Mouse (Mus musculus): ENCODE measurements around the gene Rtl5. TPM values are rescaled to one million over a fixed set of nuclear protein-coding genes. Genes with fewer than 3 reads are reported as not detected.
A peak's percentile ranks its signal among the peaks of the same experiment; 100 is the strongest.

Rtl5 gene
- polyA plus RNA-seq, 1 experiment from 2014 or later, result 4.6 TPM

- no peak overlapping the region for H3K4me2 ChIP-seq (ENCODE audit: low read depth, low read length, severe bottlenecking)
- H3K9ac ChIP-seq (ENCODE audit: low read length), result no peak overlapping the region
- ATAC-seq (replicated peaks; ENCODE audit: low FRiP score), result no peak
- no peak overlapping the region for H3K27ac ChIP-seq (ENCODE audit: low read depth, low read length)
- H3K4me1 ChIP-seq (replicated peaks; ENCODE audit: control insufficient read depth, insufficient read depth, low read length), result peaks cover 5% of the 10 kb centered on the region; the same call in 1 of the 2 replicates
- no peaks in the 10 kb centered on the region for H3K36me3 ChIP-seq (ENCODE audit: control insufficient read depth, insufficient read depth, low read length)
- 83% methylated on average over 8 of the region's 8 CpGs for WGBS
- H3K4me3 ChIP-seq (ENCODE audit: low read depth, low read length), result no peak overlapping the region
- DNase-seq (ENCODE audit: low spot score), result no peak
- H3K27me3 ChIP-seq (ENCODE audit: control insufficient read depth, insufficient read depth, low read length), result no peaks in the 10 kb centered on the region; the same call in none of the 2 replicates
- H3K9me3 ChIP-seq (ENCODE audit: control insufficient read depth, low read length), result no peaks in the 10 kb centered on the region
These were observed 14.8 kb upstream of the Rtl5 start for GRCm38 (mm10) chrX:102085798-102086443.

- peak overlapping the region; percentile 86 for H3K27ac ChIP-seq (ENCODE audit: low read depth, low read length)
- H3K36me3 ChIP-seq (ENCODE audit: control insufficient read depth, insufficient read depth, low read length), result no peaks in the 10 kb centered on the region
- no peaks in the 10 kb centered on the region for H3K9me3 ChIP-seq (ENCODE audit: control insufficient read depth, low read length)
- H3K4me3 ChIP-seq (ENCODE audit: low read depth, low read length), result no peak overlapping the region
- H3K27me3 ChIP-seq (ENCODE audit: control insufficient read depth, insufficient read depth, low read length), result no peaks in the 10 kb centered on the region; the same call in 1 of the 2 replicates
- peaks cover 5% of the 10 kb centered on the region; the same call in 1 of the 2 replicates for H3K4me1 ChIP-seq (replicated peaks; ENCODE audit: control insufficient read depth, insufficient read depth, low read length)
- peak overlapping the region; percentile 33; the same call in 1 of the 2 replicates for H3K4me2 ChIP-seq (ENCODE audit: low read depth, low read length, severe bottlenecking)
- DNase-seq (ENCODE audit: low spot score), result no peak
- H3K9ac ChIP-seq (ENCODE audit: low read length), result peak overlapping the region; percentile 12; the same call in 1 of the 2 replicates
- WGBS, result 34% methylated on average over 5 of the region's 5 CpGs
- 0 out of 2 replicates have a peak, but pooled peaks have one; percentile 6 for ATAC-seq (replicated peaks; ENCODE audit: low FRiP score)
These were observed 11.2 kb upstream of the Rtl5 start for GRCm38 (mm10) chrX:102082340-102082739.

GRCm38 (mm10) chrX:102081573-102082279 lies 10.6 kb upstream of the Rtl5 start:
- peak; percentile 94 for ATAC-seq (replicated peaks; ENCODE audit: low FRiP score)
- H3K9ac ChIP-seq (ENCODE audit: low read length), result peak overlapping the region; percentile 12; the same call in 1 of the 2 replicates
- H3K4me3 ChIP-seq (ENCODE audit: low read depth, low read length), result no peak overlapping the region
- no peaks in the 10 kb centered on the region for H3K36me3 ChIP-seq (ENCODE audit: control insufficient read depth, insufficient read depth, low read length)
- 30% methylated on average over 7 of the region's 7 CpGs for WGBS
- H3K4me2 ChIP-seq (ENCODE audit: low read depth, low read length, severe bottlenecking), result peak overlapping the region; percentile 33; the same call in 1 of the 2 replicates
- H3K4me1 ChIP-seq (replicated peaks; ENCODE audit: control insufficient read depth, insufficient read depth, low read length), result peaks cover 5% of the 10 kb centered on the region; the same call in 1 of the 2 replicates
- peak; percentile 76 for DNase-seq (ENCODE audit: low spot score)
- peak overlapping the region; percentile 86 for H3K27ac ChIP-seq (ENCODE audit: low read depth, low read length)
- H3K9me3 ChIP-seq (ENCODE audit: control insufficient read depth, low read length), result no peaks in the 10 kb centered on the region
- H3K27me3 ChIP-seq (ENCODE audit: control insufficient read depth, insufficient read depth, low read length), result no peaks in the 10 kb centered on the region; the same call in 1 of the 2 replicates

GRCm38 (mm10) chrX:102081076-102081475 lies 10.0 kb upstream of the Rtl5 start:
- no peak overlapping the region; the same call in 1 of the 2 replicates for H3K4me2 ChIP-seq (ENCODE audit: low read depth, low read length, severe bottlenecking)
- 48% methylated on average over 10 of the region's 10 CpGs for WGBS
- H3K4me3 ChIP-seq (ENCODE audit: low read depth, low read length), result no peak overlapping the region
- H3K36me3 ChIP-seq (ENCODE audit: control insufficient read depth, insufficient read depth, low read length), result no peaks in the 10 kb centered on the region
- peaks cover 5% of the 10 kb centered on the region; the same call in 1 of the 2 replicates for H3K4me1 ChIP-seq (replicated peaks; ENCODE audit: control insufficient read depth, insufficient read depth, low read length)
- no peak for DNase-seq (ENCODE audit: low spot score)
- peak overlapping the region; percentile 86 for H3K27ac ChIP-seq (ENCODE audit: low read depth, low read length)
- H3K9me3 ChIP-seq (ENCODE audit: control insufficient read depth, low read length), result no peaks in the 10 kb centered on the region
- no peaks in the 10 kb centered on the region; the same call in 1 of the 2 replicates for H3K27me3 ChIP-seq (ENCODE audit: control insufficient read depth, insufficient read depth, low read length)
- no peak; the same call in 1 of the 2 replicates for ATAC-seq (replicated peaks; ENCODE audit: low FRiP score)
- H3K9ac ChIP-seq (ENCODE audit: low read length), result no peak overlapping the region

- Histone ChIP-seq H3K4me2 (ENCODE audit: low read depth, low read length, severe bottlenecking) (no peak overlapping the region), H3K27me3 (ENCODE audit: control insufficient read depth, insufficient read depth, low read length) (no peaks in the 10 kb centered on the region; the same call in 1 of the 2 replicates), H3K4me3 (ENCODE audit: low read depth, low read length) (no peak overlapping the region), H3K4me1 (replicated peaks; ENCODE audit: control insufficient read depth, insufficient read depth, low read length) (no peaks in the 10 kb centered on the region; the same call in 1 of the 2 replicates), H3K27ac (ENCODE audit: low read depth, low read length) (no peak overlapping the region), H3K9me3 (ENCODE audit: control insufficient read depth, low read length) (no peaks in the 10 kb centered on the region), H3K36me3 (ENCODE audit: control insufficient read depth, insufficient read depth, low read length) (no peaks in the 10 kb centered on the region), H3K9ac (ENCODE audit: low read length) (no peak overlapping the region)
- 88% methylated on average over 7 of the region's 7 CpGs for WGBS
- ATAC-seq (replicated peaks; ENCODE audit: low FRiP score) (no peak), DNase-seq (ENCODE audit: low spot score) (no peak)
These were observed 6.0 kb upstream of the Rtl5 start for GRCm38 (mm10) chrX:102076886-102077765.

GRCm38 (mm10) chrX:102075158-102075557 lies 4.1 kb upstream of the Rtl5 start:
- Histone ChIP-seq H3K4me3 (ENCODE audit: low read depth, low read length) (no peak overlapping the region), H3K4me2 (ENCODE audit: low read depth, low read length, severe bottlenecking) (no peak overlapping the region), H3K27me3 (ENCODE audit: control insufficient read depth, insufficient read depth, low read length) (no peaks in the 10 kb centered on the region; the same call in 1 of the 2 replicates), H3K4me1 (replicated peaks; ENCODE audit: control insufficient read depth, insufficient read depth, low read length) (no peaks in the 10 kb centered on the region), H3K36me3 (ENCODE audit: control insufficient read depth, insufficient read depth, low read length) (no peaks in the 10 kb centered on the region), H3K27ac (ENCODE audit: low read depth, low read length) (no peak overlapping the region), H3K9me3 (ENCODE audit: control insufficient read depth, low read length) (no peaks in the 10 kb centered on the region), H3K9ac (ENCODE audit: low read length) (no peak overlapping the region)
- ATAC-seq (replicated peaks; ENCODE audit: low FRiP score) (no peak), DNase-seq (ENCODE audit: low spot score) (no peak)
- 79% methylated on average over 4 of the region's 4 CpGs for WGBS

- H3K9me3 ChIP-seq (ENCODE audit: control insufficient read depth, low read length), result no peaks in the 10 kb centered on the region
- H3K4me1 ChIP-seq (replicated peaks; ENCODE audit: control insufficient read depth, insufficient read depth, low read length), result no peaks in the 10 kb centered on the region
- H3K27ac ChIP-seq (ENCODE audit: low read depth, low read length), result no peak overlapping the region
- no peak for ATAC-seq (replicated peaks; ENCODE audit: low FRiP score)
- H3K4me2 ChIP-seq (ENCODE audit: low read depth, low read length, severe bottlenecking), result no peak overlapping the region
- WGBS, result 72% methylated on average over 5 of the region's 5 CpGs
- H3K27me3 ChIP-seq (ENCODE audit: control insufficient read depth, insufficient read depth, low read length), result no peaks in the 10 kb centered on the region; the same call in 1 of the 2 replicates
- H3K36me3 ChIP-seq (ENCODE audit: control insufficient read depth, insufficient read depth, low read length), result no peaks in the 10 kb centered on the region
- no peak for DNase-seq (ENCODE audit: low spot score)
- no peak overlapping the region for H3K4me3 ChIP-seq (ENCODE audit: low read depth, low read length)
- no peak overlapping the region for H3K9ac ChIP-seq (ENCODE audit: low read length)
These were observed 3.3 kb upstream of the Rtl5 start for GRCm38 (mm10) chrX:102074435-102074834.

Measured in forebrain, embryonic 11.5 days (tissue).